Mouse (Mus musculus) liver, adult 2 months (tissue): ENCODE results near the gene Gramd1c. TPM values are rescaled to one million over a fixed set of nuclear protein-coding genes. Genes with fewer than 3 reads are reported as not detected.
A peak's percentile ranks its signal among the peaks of the same experiment; 100 is the strongest.

Source experiments
- DNase-seq: peaks from one replicate; pipeline ENCODE4 v3.0.0-alpha.2; 2011; ENCODE audit warnings: low read depth, low spot score; ENCODE audit errors: extremely low read depth
- H3K27ac ChIP-seq: fragments of 200-500 bp; replicated peaks from 2 replicates; pipeline ENCODE4 v1.5.1; 2012; ENCODE audit warnings: low read depth, mild to moderate bottlenecking, control low read depth, inconsistent platforms, low read length; ENCODE audit not compliant: insufficient read depth
- H3K27me3 ChIP-seq: fragments of 200-500 bp; 2 replicates; pipeline ENCODE4 v1.6.1; 2012; ENCODE audit warnings: mild to moderate bottlenecking, moderate library complexity, low read length, inconsistent platforms; ENCODE audit not compliant: control insufficient read depth, insufficient read depth
- H3K36me3 ChIP-seq: fragments of 200-500 bp; 2 replicates; pipeline ENCODE4 v1.6.1; 2012; ENCODE audit warnings: low read length, inconsistent platforms; ENCODE audit not compliant: control insufficient read depth, insufficient read depth
- H3K4me1 ChIP-seq: fragments of 200-500 bp; 2 replicates; pipeline ENCODE4 v1.6.1; 2011; ENCODE audit warnings: low read length; ENCODE audit not compliant: control insufficient read depth, insufficient read depth
- H3K4me3 ChIP-seq: fragments of 200-500 bp; 2 replicates; pipeline ENCODE4 v1.5.1; 2011; ENCODE audit warnings: low read depth, mild to moderate bottlenecking, control low read depth, low read length, moderate library complexity; ENCODE audit not compliant: insufficient read depth
- H3K79me2 ChIP-seq: fragments of 200-500 bp; 2 replicates; pipeline ENCODE4 v1.6.1; 2012; ENCODE audit warnings: inconsistent platforms, mild to moderate bottlenecking, low read length, moderate library complexity; ENCODE audit not compliant: control insufficient read depth, insufficient read depth
- H3K9ac ChIP-seq: fragments of 200-500 bp; 2 replicates; pipeline ENCODE4 v1.6.1; 2012; ENCODE audit warnings: low read depth, mild to moderate bottlenecking, control low read depth, inconsistent platforms, low read length
- CTCF ChIP-seq: fragments of 200-500 bp; IDR thresholded peaks from 2 replicates; pipeline ENCODE4 v1.5.1; 2011; ENCODE audit warnings: low read depth, low read length, control low read depth
- POLR2A ChIP-seq: fragments of 200-500 bp; IDR thresholded peaks from 2 replicates; pipeline ENCODE4 v1.6.1; 2011; ENCODE audit warnings: low read length, control low read depth; ENCODE audit not compliant: insufficient read depth; ENCODE audit errors: extremely low read depth
- WGBS: fragments of 180-500 bp; shearing (Covaris S2); methylation state at CpG from one replicate; pipeline ENCODE4 v1.1.7; 2018; 5-methylcytosine and 5-hydroxymethylcytosine counted together
- polyA plus RNA-seq: library from polyadenylated mRNA; depleted of rRNA; stranded (reverse); fragments of >200 nt; gene quantifications from 2 replicates; pipeline ENCODE4 v1.2.3, GENCODE M21; 2012
- total RNA-seq: library from RNA; depleted of rRNA; stranded (reverse); fragments of >200 nt; gene quantifications from 2 replicates; pipeline ENCODE4 v1.2.3, GENCODE M21; 2014

Gramd1c gene
- total and polyA plus RNA-seq, 2 experiments = 6.6 to 48.5 TPM

DNA sequence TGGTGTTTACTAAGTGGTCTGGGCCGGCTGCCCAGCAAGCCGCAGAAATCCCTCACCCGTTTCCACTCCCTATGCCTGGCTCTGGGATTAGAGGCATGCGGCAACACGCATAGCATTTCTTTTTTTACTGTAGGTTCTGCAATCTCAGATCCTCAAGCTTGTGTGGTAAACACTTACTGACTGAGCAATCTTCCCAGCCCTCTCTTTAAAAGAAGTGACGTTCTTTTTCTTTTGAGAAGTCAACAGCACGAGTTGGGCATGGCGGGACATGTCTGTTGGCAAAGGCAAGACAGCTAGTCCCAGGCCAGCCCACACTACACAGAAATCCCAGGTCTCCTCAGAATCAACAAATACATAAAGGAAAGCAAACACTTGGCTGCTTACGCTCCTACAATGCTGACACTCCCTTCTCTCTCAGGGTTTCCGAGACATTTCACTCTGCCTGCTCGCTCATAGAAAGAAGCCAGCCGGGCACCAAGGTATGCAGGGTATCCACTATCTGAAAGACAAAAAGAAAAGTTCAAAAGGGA, 38.1 kb upstream of the Gramd1c start:
- 93% methylated on average over 12 of the region's 12 CpGs for WGBS
- Histone ChIP-seq H3K27me3 (no peaks in the 10 kb centered on the region), H3K36me3 (peaks cover 54% of the 10 kb centered on the region), H3K79me2 (no peaks in the 10 kb centered on the region; the same call in 1 of the 2 replicates), H3K4me1 (no peaks in the 10 kb centered on the region), H3K4me3 (no peak overlapping the region), H3K27ac (no peak overlapping the region), H3K9ac (no peak overlapping the region)
- no peak for DNase-seq
- TF ChIP-seq CTCF = no peak

DNA sequence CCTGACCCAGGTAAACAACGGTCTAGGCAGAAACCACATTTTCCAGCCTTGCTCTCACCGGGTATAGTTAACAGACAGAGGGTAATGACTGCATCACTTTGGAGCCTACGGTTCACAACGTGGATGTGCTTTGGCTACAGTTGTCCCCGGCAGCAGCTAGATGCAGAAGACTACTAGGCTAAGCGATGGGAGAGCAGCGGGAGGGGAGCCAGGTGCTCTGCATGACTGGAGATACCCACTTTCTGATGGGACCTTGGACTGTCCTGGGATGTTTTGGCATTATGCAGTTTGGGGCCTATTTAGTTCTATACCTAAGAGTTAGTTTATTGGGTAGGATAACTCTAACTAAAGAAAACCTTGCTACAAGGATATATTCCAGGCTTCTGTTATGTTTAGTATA, 36.2 kb upstream of the Gramd1c start:
- Histone ChIP-seq H3K36me3 (peaks cover 63% of the 10 kb centered on the region), H3K79me2 (no peaks in the 10 kb centered on the region; the same call in 1 of the 2 replicates), H3K27ac (no peak overlapping the region), H3K27me3 (no peaks in the 10 kb centered on the region), H3K4me1 (no peaks in the 10 kb centered on the region), H3K4me3 (no peak overlapping the region), H3K9ac (no peak overlapping the region)
- no peak for TF ChIP-seq CTCF
- TF ChIP-seq POLR2A = no peak
- 95% methylated on average over 7 of the region's 7 CpGs for WGBS
- DNase-seq = no peak

DNA sequence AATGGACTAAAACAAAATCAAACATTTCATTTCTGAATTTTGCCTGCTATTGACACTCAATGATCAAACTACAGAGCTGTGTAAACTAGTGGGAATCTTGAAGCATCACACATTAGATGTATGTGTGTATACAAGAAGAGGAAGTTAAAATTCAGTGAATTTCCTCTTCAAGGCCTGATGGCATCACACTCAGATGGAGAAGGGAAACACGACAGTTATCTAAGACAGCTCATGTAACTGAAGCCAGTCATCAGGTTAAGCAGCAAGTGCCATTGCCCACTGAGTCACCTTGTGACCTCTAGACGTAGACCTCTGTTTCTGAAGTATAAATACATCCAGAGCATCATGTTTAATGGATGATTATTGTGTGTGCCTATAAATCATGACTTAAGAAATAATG, 24.5 kb upstream of the Gramd1c start:
- H3K9ac ChIP-seq = no peak overlapping the region
- no peaks in the 10 kb centered on the region for H3K79me2 ChIP-seq
- H3K4me1 ChIP-seq = no peaks in the 10 kb centered on the region
- 71% methylated on average over 2 of the region's 2 CpGs for WGBS
- no peaks in the 10 kb centered on the region for H3K27me3 ChIP-seq
- H3K36me3 ChIP-seq = peaks cover 56% of the 10 kb centered on the region
- no peak overlapping the region for H3K27ac ChIP-seq
- DNase-seq = no peak
- no peak overlapping the region for H3K4me3 ChIP-seq
- no peak for TF ChIP-seq CTCF
- no peak for TF ChIP-seq POLR2A

DNA sequence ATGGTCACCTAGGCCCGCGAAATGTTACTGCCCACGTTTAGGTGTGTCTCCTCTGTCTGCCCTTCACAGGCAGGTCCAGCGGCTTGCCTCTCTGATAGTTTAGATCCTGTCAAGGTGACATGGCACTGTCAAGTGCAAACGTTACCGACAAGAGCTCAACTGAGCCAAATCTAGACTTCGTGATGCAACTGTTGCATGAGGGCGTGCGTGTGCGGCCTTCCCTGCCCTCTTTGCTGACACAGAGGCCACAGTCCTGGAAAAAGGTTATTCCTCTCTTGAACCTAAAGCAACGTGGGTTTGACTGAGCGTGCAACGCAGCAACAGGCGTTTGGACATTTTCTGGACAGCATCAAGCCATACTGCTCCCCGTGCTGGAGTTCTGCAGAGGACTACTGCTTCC, 1.8 kb downstream of the Gramd1c start:
- H3K4me1 ChIP-seq = peaks cover 9% of the 10 kb centered on the region
- TF ChIP-seq POLR2A (no peak), CTCF (no peak)
- H3K27me3 ChIP-seq = no peaks in the 10 kb centered on the region
- peak; percentile 96 for DNase-seq
- 25% methylated on average over 15 of the region's 15 CpGs for WGBS
- peaks cover 9% of the 10 kb centered on the region for H3K36me3 ChIP-seq
- peak overlapping the region; percentile 97 for H3K27ac ChIP-seq
- peak overlapping the region; percentile 54 for H3K9ac ChIP-seq
- H3K4me3 ChIP-seq = peak overlapping the region; percentile 10; the same call in 1 of the 2 replicates
- no peaks in the 10 kb centered on the region; the same call in 1 of the 2 replicates for H3K79me2 ChIP-seq

DNA sequence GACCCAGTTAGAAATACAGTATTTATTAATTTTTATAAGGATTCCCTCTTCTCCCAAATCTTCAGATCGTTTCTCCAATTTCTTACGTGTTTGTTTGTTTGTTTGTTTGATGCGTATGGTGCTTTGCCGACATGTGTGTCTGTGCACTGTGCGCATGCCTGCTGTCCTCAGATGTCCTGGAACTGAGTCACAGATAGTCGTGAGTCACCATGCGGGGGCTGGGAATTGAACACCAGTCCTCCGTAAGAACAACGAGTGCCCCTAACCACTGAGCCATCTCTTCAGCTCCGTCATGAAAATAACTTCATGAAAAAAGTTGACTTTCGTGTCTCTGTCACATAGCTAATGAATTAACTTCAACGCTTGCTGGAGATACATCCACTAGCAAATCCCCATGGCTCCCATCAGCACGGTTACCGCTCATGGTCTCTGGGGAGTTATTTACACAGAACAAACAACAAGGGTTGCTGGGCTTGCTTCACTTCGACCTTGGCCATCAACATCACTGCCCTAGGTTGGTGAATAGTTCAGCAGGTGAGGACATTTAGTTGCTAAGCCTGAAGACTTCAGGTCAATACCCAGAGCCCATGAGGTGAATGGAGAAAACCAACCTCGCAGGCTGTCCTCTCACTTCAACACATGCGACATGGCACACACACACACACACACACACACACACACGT, 2.4 kb downstream of the Gramd1c start:
- 28% methylated on average over 18 of the region's 18 CpGs for WGBS
- TF ChIP-seq CTCF = no peak
- TF ChIP-seq POLR2A = no peak
- Histone ChIP-seq H3K27me3 (no peaks in the 10 kb centered on the region), H3K79me2 (no peaks in the 10 kb centered on the region; the same call in 1 of the 2 replicates), H3K36me3 (peaks cover 9% of the 10 kb centered on the region), H3K27ac (peak overlapping the region; percentile 97), H3K4me3 (peak overlapping the region; percentile 40), H3K9ac (peak overlapping the region; percentile 54), H3K4me1 (peaks cover 10% of the 10 kb centered on the region)
- peak; percentile 99 for DNase-seq

DNA sequence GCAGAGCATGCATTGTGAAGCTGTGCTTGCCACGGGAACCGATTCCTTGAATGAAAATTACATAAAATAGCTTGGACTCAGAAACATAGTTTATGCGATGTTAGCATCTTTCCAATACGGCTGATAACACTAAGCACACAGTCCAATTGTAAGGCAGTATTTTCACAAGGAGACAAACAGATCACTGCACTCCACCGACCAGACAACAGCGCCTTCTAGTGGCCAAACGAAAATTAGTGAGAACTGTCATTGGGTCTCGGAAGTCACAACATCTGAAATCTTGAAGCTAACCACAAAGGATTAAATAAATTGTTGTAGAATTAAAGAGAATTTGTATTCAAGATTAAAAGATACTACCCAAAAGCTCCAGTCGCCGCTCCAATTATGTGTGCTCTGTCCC, 4.4 kb downstream of the Gramd1c start:
- DNase-seq = peak; percentile 60
- TF ChIP-seq POLR2A (no peak), CTCF (peak; percentile 80)
- WGBS = 20% methylated on average over 10 of the region's 10 CpGs
- H3K4me1 ChIP-seq = peaks cover 18% of the 10 kb centered on the region
- H3K27me3 ChIP-seq = no peaks in the 10 kb centered on the region
- H3K27ac ChIP-seq = no peak overlapping the region
- H3K79me2 ChIP-seq = peaks cover 3% of the 10 kb centered on the region; the same call in 1 of the 2 replicates
- H3K9ac ChIP-seq = no peak overlapping the region
- H3K4me3 ChIP-seq = no peak overlapping the region
- peaks cover 9% of the 10 kb centered on the region for H3K36me3 ChIP-seq
